Mouse (Mus musculus): ENCODE results near the gene Emc3. TPM values are rescaled to one million over a fixed set of nuclear protein-coding genes. Genes with fewer than 3 reads are reported as not detected.
A peak's percentile ranks its signal among the peaks of the same experiment; 100 is the strongest.

The Emc3 gene
- polyA plus RNA-seq (2011; ENCODE audit: insufficient read depth, insufficient read length, low read depth, missing spikeins), result 28.4 and 33.5 TPM in 2 replicates

- Histone ChIP-seq H3K9me3 (replicated peaks; ENCODE audit: control insufficient read depth, insufficient read depth, low read length, poor library complexity, severe bottlenecking) (no peaks in the 10 kb centered on the region), H3K27ac (ENCODE audit: insufficient read depth, low read length) (no peak within 1 kb of the TSS), H3K4me1 (ENCODE audit: control insufficient read depth, insufficient read depth, low read length) (no peaks in the 10 kb centered on the region), H3K36me3 (ENCODE audit: control insufficient read depth, insufficient read depth, low read length, poor library complexity, severe bottlenecking) (peaks cover 13% of the 10 kb centered on the region), H3K4me3 (ENCODE audit: low read depth, low read length) (peak within 1 kb of the TSS; percentile 100), H3K27me3 (ENCODE audit: control insufficient read depth, insufficient read depth, low read length, poor library complexity, severe bottlenecking) (no peaks in the 10 kb centered on the region), H3K9ac (ENCODE audit: low read depth, poor library complexity, severe bottlenecking) (peak within 1 kb of the TSS; percentile 52)
- peak; percentile 49 for TF ChIP-seq POLR2A (IDR thresholded peaks at IDR 0.05; ENCODE audit: insufficient read depth, low read length)
- TF ChIP-seq EP300 (IDR thresholded peaks at IDR 0.05; ENCODE audit: insufficient read depth, low read depth, low read length), result 0 out of 2 replicates have a peak, but pooled peaks have one; percentile 28
- no peak for TF ChIP-seq CTCF (IDR thresholded peaks at IDR 0.05; ENCODE audit: low read depth, low read length)
Measured at GRCm38 (mm10) chr6:113530932-113531839, at the start of gene Emc3, which contains the start of gene Fancd2. Emc3 (minus strand) TSS chr6:113531652. Fancd2 (plus strand) TSS chr6:113531682.

GRCm38 (mm10) chr6:113579306-113579705 is 47.9 kb upstream of the Emc3 start:
- peaks cover 25% of the 10 kb centered on the region for H3K36me3 ChIP-seq (ENCODE audit: control insufficient read depth, insufficient read depth, low read length, poor library complexity, severe bottlenecking)

GRCm38 (mm10) chr6:113576044-113576443 is 44.6 kb upstream of the Emc3 start:
- Histone ChIP-seq H3K36me3 (ENCODE audit: control insufficient read depth, insufficient read depth, low read length, poor library complexity, severe bottlenecking) (peaks cover 33% of the 10 kb centered on the region), H3K4me3 (ENCODE audit: low read depth, low read length) (no peak overlapping the region), H3K27me3 (ENCODE audit: control insufficient read depth, insufficient read depth, low read length, poor library complexity, severe bottlenecking) (no peaks in the 10 kb centered on the region), H3K9me3 (replicated peaks; ENCODE audit: control insufficient read depth, insufficient read depth, low read length, poor library complexity, severe bottlenecking) (no peaks in the 10 kb centered on the region), H3K27ac (ENCODE audit: insufficient read depth, low read length) (no peak overlapping the region), H3K9ac (ENCODE audit: low read depth, poor library complexity, severe bottlenecking) (no peak overlapping the region), H3K4me1 (ENCODE audit: control insufficient read depth, insufficient read depth, low read length) (no peaks in the 10 kb centered on the region)
- no peak for TF ChIP-seq POLR2A (IDR thresholded peaks at IDR 0.05; ENCODE audit: insufficient read depth, low read length)
- no peak for TF ChIP-seq CTCF (IDR thresholded peaks at IDR 0.05; ENCODE audit: low read depth, low read length)
- no peak for TF ChIP-seq EP300 (IDR thresholded peaks at IDR 0.05; ENCODE audit: insufficient read depth, low read depth, low read length)

More at GRCm38 (mm10) chr6:113579306-113579705, 47.9 kb upstream of the Emc3 start:
- no peak overlapping the region for H3K9ac ChIP-seq (ENCODE audit: low read depth, poor library complexity, severe bottlenecking)
- no peak overlapping the region for H3K27ac ChIP-seq (ENCODE audit: insufficient read depth, low read length)
- no peaks in the 10 kb centered on the region for H3K9me3 ChIP-seq (replicated peaks; ENCODE audit: control insufficient read depth, insufficient read depth, low read length, poor library complexity, severe bottlenecking)
- no peak overlapping the region for H3K4me3 ChIP-seq (ENCODE audit: low read depth, low read length)
- H3K4me1 ChIP-seq (ENCODE audit: control insufficient read depth, insufficient read depth, low read length), result no peaks in the 10 kb centered on the region
- H3K27me3 ChIP-seq (ENCODE audit: control insufficient read depth, insufficient read depth, low read length, poor library complexity, severe bottlenecking), result no peaks in the 10 kb centered on the region
- TF ChIP-seq CTCF (IDR thresholded peaks at IDR 0.05; ENCODE audit: low read depth, low read length), result no peak
- no peak for TF ChIP-seq EP300 (IDR thresholded peaks at IDR 0.05; ENCODE audit: insufficient read depth, low read depth, low read length)
- TF ChIP-seq POLR2A (IDR thresholded peaks at IDR 0.05; ENCODE audit: insufficient read depth, low read length), result no peak

GRCm38 (mm10) chr6:113564557-113564956 is 33.1 kb upstream of the Emc3 start:
- TF ChIP-seq CTCF (IDR thresholded peaks at IDR 0.05; ENCODE audit: low read depth, low read length), result no peak
- no peak for TF ChIP-seq POLR2A (IDR thresholded peaks at IDR 0.05; ENCODE audit: insufficient read depth, low read length)
- TF ChIP-seq EP300 (IDR thresholded peaks at IDR 0.05; ENCODE audit: insufficient read depth, low read depth, low read length), result no peak
- peaks cover 44% of the 10 kb centered on the region for H3K36me3 ChIP-seq (ENCODE audit: control insufficient read depth, insufficient read depth, low read length, poor library complexity, severe bottlenecking)
- H3K9me3 ChIP-seq (replicated peaks; ENCODE audit: control insufficient read depth, insufficient read depth, low read length, poor library complexity, severe bottlenecking), result no peaks in the 10 kb centered on the region
- H3K4me1 ChIP-seq (ENCODE audit: control insufficient read depth, insufficient read depth, low read length), result no peaks in the 10 kb centered on the region
- H3K4me3 ChIP-seq (ENCODE audit: low read depth, low read length), result no peak overlapping the region
- H3K9ac ChIP-seq (ENCODE audit: low read depth, poor library complexity, severe bottlenecking), result no peak overlapping the region
- no peak overlapping the region for H3K27ac ChIP-seq (ENCODE audit: insufficient read depth, low read length)
- H3K27me3 ChIP-seq (ENCODE audit: control insufficient read depth, insufficient read depth, low read length, poor library complexity, severe bottlenecking), result no peaks in the 10 kb centered on the region

- no peak overlapping the region for H3K27ac ChIP-seq (ENCODE audit: insufficient read depth, low read length)
- H3K9ac ChIP-seq (ENCODE audit: low read depth, poor library complexity, severe bottlenecking), result no peak overlapping the region
- H3K9me3 ChIP-seq (replicated peaks; ENCODE audit: control insufficient read depth, insufficient read depth, low read length, poor library complexity, severe bottlenecking), result no peaks in the 10 kb centered on the region
- no peaks in the 10 kb centered on the region for H3K27me3 ChIP-seq (ENCODE audit: control insufficient read depth, insufficient read depth, low read length, poor library complexity, severe bottlenecking)
- TF ChIP-seq EP300 (IDR thresholded peaks at IDR 0.05; ENCODE audit: insufficient read depth, low read depth, low read length) (no peak), CTCF (IDR thresholded peaks at IDR 0.05; ENCODE audit: low read depth, low read length) (no peak), POLR2A (IDR thresholded peaks at IDR 0.05; ENCODE audit: insufficient read depth, low read length) (no peak)
- no peak overlapping the region for H3K4me3 ChIP-seq (ENCODE audit: low read depth, low read length)
- H3K4me1 ChIP-seq (ENCODE audit: control insufficient read depth, insufficient read depth, low read length), result no peaks in the 10 kb centered on the region
- peaks cover 29% of the 10 kb centered on the region for H3K36me3 ChIP-seq (ENCODE audit: control insufficient read depth, insufficient read depth, low read length, poor library complexity, severe bottlenecking)
Measured at GRCm38 (mm10) chr6:113559736-113560135, 28.3 kb upstream of the Emc3 start.

Measured in ES-Bruce4 (cell line).